ENCODE assay signal across 8 mouse cellular contexts in genomic region chr4:44232771-44233712, GRCm38 (mm10). TPM values are rescaled to one million over a fixed set of nuclear protein-coding genes. Genes with fewer than 3 reads are reported as not detected.
DNase-seq lines count a peak whose midpoint lies in the region; ATAC-seq and TF ChIP-seq lines count a peak whose summit lies in the region.

No protein-coding gene starts in this region.

- H3K4me2 ChIP-seq in forebrain, embryonic 13.5 days = peak overlapping the region; percentile 89
- peak overlapping the region; percentile 86 for H3K4me2 ChIP-seq in lung, embryonic 15.5 days

- H3K9me3 ChIP-seq in ES-Bruce4 (replicated peaks; ENCODE audit: control insufficient read depth, insufficient read depth, low read length, poor library complexity, severe bottlenecking) = no peaks in the 10 kb centered on the region
- no peaks in the 10 kb centered on the region for H3K9me3 ChIP-seq in forebrain, embryonic 13.5 days (replicated peaks)
- H3K9me3 ChIP-seq in lung, embryonic 15.5 days = no peaks in the 10 kb centered on the region

- TF ChIP-seq CTCF in ES-Bruce4 (IDR thresholded peaks at IDR 0.05; ENCODE audit: low read depth, low read length) = no peak
- no peak; the same call in 1 of the 2 replicates for TF ChIP-seq CTCF in brain, embryonic 14.5 days (IDR thresholded peaks at IDR 0.05; ENCODE audit: borderline replicate concordance, extremely low read depth, insufficient read depth, insufficient read length)
- TF ChIP-seq CTCF in olfactory bulb, adult 2 months (IDR thresholded peaks at IDR 0.05; ENCODE audit: insufficient read depth, low read depth, low read length) = no peak

- TF ChIP-seq EP300 in ES-Bruce4 (IDR thresholded peaks at IDR 0.05; ENCODE audit: insufficient read depth, low read depth, low read length) = no peak

- DNase-seq in brain, embryonic 14.5 days (ENCODE audit: low read depth) = peak; percentile 60
- DNase-seq in heart, postnatal 10 days = peak; percentile 50 to 60
- DNase-seq in kidney, postnatal 25 days = peak; percentile 34 to 67
- peak; percentile 54 for DNase-seq in thymus, postnatal 14 days

- peak overlapping the region; percentile 69 for H3K4me3 ChIP-seq in ES-Bruce4 (ENCODE audit: low read depth, low read length)
- peak overlapping the region; percentile 82 for H3K4me3 ChIP-seq in forebrain, embryonic 13.5 days
- H3K4me3 ChIP-seq in lung, embryonic 15.5 days = peak overlapping the region; percentile 75
- peak overlapping the region; percentile 73 for H3K4me3 ChIP-seq in olfactory bulb, adult 2 months (ENCODE audit: insufficient read depth, low read depth, low read length)

- H3K36me3 ChIP-seq in ES-Bruce4 (ENCODE audit: control insufficient read depth, insufficient read depth, low read length, poor library complexity, severe bottlenecking) = no peaks in the 10 kb centered on the region
- H3K36me3 ChIP-seq in forebrain, embryonic 13.5 days (ENCODE audit: poor library complexity, severe bottlenecking) = no peaks in the 10 kb centered on the region
- no peaks in the 10 kb centered on the region for H3K36me3 ChIP-seq in lung, embryonic 15.5 days

- no peaks in the 10 kb centered on the region for H3K27me3 ChIP-seq in ES-Bruce4 (ENCODE audit: control insufficient read depth, insufficient read depth, low read length, poor library complexity, severe bottlenecking)
- no peaks in the 10 kb centered on the region for H3K27me3 ChIP-seq in forebrain, embryonic 13.5 days
- no peaks in the 10 kb centered on the region for H3K27me3 ChIP-seq in lung, embryonic 15.5 days

- under 1% methylated on average over 47 of the region's 68 CpGs for WGBS in forebrain, embryonic 13.5 days
- under 1% methylated on average over 33 of the region's 68 CpGs for WGBS in lung, embryonic 15.5 days
- 5% methylated on average over 59 of the region's 68 CpGs for WGBS in olfactory bulb, adult 2 months

- TF ChIP-seq POLR2A in ES-Bruce4 (IDR thresholded peaks at IDR 0.05; ENCODE audit: insufficient read depth, low read length) = no peak
- no peak for TF ChIP-seq POLR2A in brain, embryonic 14.5 days (IDR thresholded peaks at IDR 0.05; ENCODE audit: borderline replicate concordance, extremely low read depth, insufficient read depth, insufficient read length, poor library complexity, severe bottlenecking)
- TF ChIP-seq POLR2A in olfactory bulb, adult 2 months (IDR thresholded peaks at IDR 0.05; ENCODE audit: insufficient read depth, low read depth, low read length) = no peak

- peak overlapping the region; percentile 95 for H3K9ac ChIP-seq in ES-Bruce4 (ENCODE audit: low read depth, poor library complexity, severe bottlenecking)
- H3K9ac ChIP-seq in forebrain, embryonic 13.5 days = peak overlapping the region; percentile 84
- peak overlapping the region; percentile 77 for H3K9ac ChIP-seq in lung, embryonic 15.5 days

- peak; percentile 39; the same call in 1 of the 2 replicates for ATAC-seq in forebrain, embryonic 13.5 days
- ATAC-seq in lung, embryonic 15.5 days (ENCODE audit: borderline replicate concordance, extremely low read depth, low FRiP score, low TSS enrichment) = peak; percentile 37

- peak overlapping the region; percentile 59 for H3K27ac ChIP-seq in ES-Bruce4 (ENCODE audit: insufficient read depth, low read length)
- peak overlapping the region; percentile 77 for H3K27ac ChIP-seq in forebrain, embryonic 13.5 days
- H3K27ac ChIP-seq in lung, embryonic 15.5 days = peak overlapping the region; percentile 96
- peak overlapping the region; percentile 33 for H3K27ac ChIP-seq in olfactory bulb, adult 2 months (ENCODE audit: insufficient read depth, low read depth, low read length)

- intact Hi-C loops in heart, postnatal 10 days (cut with DNase I) = loop anchor here (1.0 kb wide), 1 partner anchor 65 kb away; no protein-coding TSS in a partner anchor

- peaks cover 8% of the 10 kb centered on the region for H3K4me1 ChIP-seq in ES-Bruce4 (ENCODE audit: control insufficient read depth, insufficient read depth, low read length)
- peaks cover 29% of the 10 kb centered on the region for H3K4me1 ChIP-seq in forebrain, embryonic 13.5 days
- H3K4me1 ChIP-seq in lung, embryonic 15.5 days = peaks cover 20% of the 10 kb centered on the region
- H3K4me1 ChIP-seq in olfactory bulb, adult 2 months (ENCODE audit: control insufficient read depth, insufficient read depth, low read length) = peaks cover 9% of the 10 kb centered on the region; the same call in 1 of the 2 replicates

RNA-seq across cellular contexts. Expression of gene Rnf38, which starts 0.5 kb away (rescaled TPM):
- polyA plus RNA-seq in ES-Bruce4 (2011; ENCODE audit: insufficient read depth, insufficient read length, low read depth, missing spikeins) = 133 and 136 TPM in 2 replicates
- polyA plus RNA-seq in brain, embryonic 14.5 days (2012; rRNA removed) = 284 and 293 TPM in 2 replicates
- polyA plus RNA-seq in forebrain, embryonic 13.5 days (2015; fragmentation: Nextera tagmentation; extraction: Ambion mirVana) = 40.1 and 43.1 TPM in 2 replicates
- 10 to 100 TPM; 47.4 to 48.8 TPM for total RNA-seq in heart, postnatal 10 days (2021)
- 17.4 and 19.4 TPM in 2 replicates for polyA plus RNA-seq in lung, embryonic 15.5 days (2015; fragmentation: Nextera tagmentation; extraction: Ambion mirVana)
- polyA plus RNA-seq in olfactory bulb, adult 2 months (2012; ENCODE audit: insufficient read depth, insufficient read length, low replicate concordance, missing spikeins) = not detected in 2 replicates

Comparison
In these comparisons a context has a peak if more than half of its experiments do, and no peak if none do; other contexts are left out.
1. Peak in every context shown above with its lines: DNase-seq, ATAC-seq, H3K4me3 ChIP-seq and H3K27ac ChIP-seq.
2. H3K27ac ChIP-seq: peak in every context shown above with its lines; median percentile 96 in lung, embryonic 15.5 days; 77 in forebrain, embryonic 13.5 days; 59 in ES-Bruce4; 33 in olfactory bulb, adult 2 months.